Mouse (Mus musculus) liver, embryonic 13.5 days (tissue): ENCODE data around the gene Prdm12. TPM values are rescaled to one million over a fixed set of nuclear protein-coding genes. Genes with fewer than 3 reads are reported as not detected.
"Not testable (repeated sequence)": the region's sequence is repeated elsewhere in the genome, so short reads cannot be mapped to it uniquely, and the experiment has no call there.

Experiments
- ATAC-seq: fragments of 200-750 bp; cut with Nextera tagmentation; 2 replicates; pipeline ENCODE4 v1.8.0; 2017; ENCODE audit warnings: low read depth, mild to moderate bottlenecking, moderate number of reproducible peaks, moderate library complexity
- DNase-seq: peaks from one replicate; pipeline ENCODE4 v3.0.0; 2022
- H3K27ac ChIP-seq: fragments of 300-500 bp; sonication (generic); 2 replicates; pipeline ENCODE4 v1.5.1; 2015; ENCODE audit warnings: moderate library complexity, mild to moderate bottlenecking, inconsistent platforms
- H3K27me3 ChIP-seq: fragments of 300-500 bp; sonication (generic); 2 replicates; pipeline ENCODE4 v1.6.1; 2015; ENCODE audit warnings: mild to moderate bottlenecking, inconsistent platforms
- H3K36me3 ChIP-seq: fragments of 300-500 bp; sonication (generic); 2 replicates; pipeline ENCODE4 v1.6.1; 2015; ENCODE audit warnings: mild to moderate bottlenecking, inconsistent platforms
- H3K4me1 ChIP-seq: fragments of 300-500 bp; sonication (generic); replicated peaks from 2 replicates; pipeline ENCODE4 v1.6.1; 2015; ENCODE audit warnings: inconsistent platforms
- H3K4me2 ChIP-seq: fragments of 300-500 bp; sonication (generic); 2 replicates; pipeline ENCODE4 v1.6.1; 2015; ENCODE audit warnings: inconsistent platforms, mild to moderate bottlenecking, moderate library complexity
- H3K4me3 ChIP-seq: fragments of 300-500 bp; sonication (generic); replicated peaks from 2 replicates; pipeline ENCODE4 v1.5.1; 2015; ENCODE audit warnings: mild to moderate bottlenecking, inconsistent platforms
- H3K9ac ChIP-seq: fragments of 300-500 bp; sonication (generic); 2 replicates; pipeline ENCODE4 v1.6.1; 2015; ENCODE audit warnings: mild to moderate bottlenecking, inconsistent platforms
- H3K9me3 ChIP-seq: fragments of 300-500 bp; sonication (generic); replicated peaks from 2 replicates; pipeline ENCODE4 v1.6.1; 2016; ENCODE audit warnings: inconsistent platforms
- WGBS: fragments of 180-500 bp; shearing (Covaris S2); methylation state at CpG from one replicate; pipeline ENCODE4 v1.1.7; 2015; ENCODE audit not compliant: insufficient replicate concordance; 5-methylcytosine and 5-hydroxymethylcytosine counted together
- polyA plus RNA-seq: library from polyadenylated mRNA; unstranded; fragments of >200 nt; fragmentation: Nextera tagmentation; extraction: Ambion mirVana; gene quantifications from 2 replicates; pipeline ENCODE4 v1.2.1, GENCODE M21; 2015

Prdm12 gene
- polyA plus RNA-seq, 1 experiment from 2014 or later: not detected

DNA sequence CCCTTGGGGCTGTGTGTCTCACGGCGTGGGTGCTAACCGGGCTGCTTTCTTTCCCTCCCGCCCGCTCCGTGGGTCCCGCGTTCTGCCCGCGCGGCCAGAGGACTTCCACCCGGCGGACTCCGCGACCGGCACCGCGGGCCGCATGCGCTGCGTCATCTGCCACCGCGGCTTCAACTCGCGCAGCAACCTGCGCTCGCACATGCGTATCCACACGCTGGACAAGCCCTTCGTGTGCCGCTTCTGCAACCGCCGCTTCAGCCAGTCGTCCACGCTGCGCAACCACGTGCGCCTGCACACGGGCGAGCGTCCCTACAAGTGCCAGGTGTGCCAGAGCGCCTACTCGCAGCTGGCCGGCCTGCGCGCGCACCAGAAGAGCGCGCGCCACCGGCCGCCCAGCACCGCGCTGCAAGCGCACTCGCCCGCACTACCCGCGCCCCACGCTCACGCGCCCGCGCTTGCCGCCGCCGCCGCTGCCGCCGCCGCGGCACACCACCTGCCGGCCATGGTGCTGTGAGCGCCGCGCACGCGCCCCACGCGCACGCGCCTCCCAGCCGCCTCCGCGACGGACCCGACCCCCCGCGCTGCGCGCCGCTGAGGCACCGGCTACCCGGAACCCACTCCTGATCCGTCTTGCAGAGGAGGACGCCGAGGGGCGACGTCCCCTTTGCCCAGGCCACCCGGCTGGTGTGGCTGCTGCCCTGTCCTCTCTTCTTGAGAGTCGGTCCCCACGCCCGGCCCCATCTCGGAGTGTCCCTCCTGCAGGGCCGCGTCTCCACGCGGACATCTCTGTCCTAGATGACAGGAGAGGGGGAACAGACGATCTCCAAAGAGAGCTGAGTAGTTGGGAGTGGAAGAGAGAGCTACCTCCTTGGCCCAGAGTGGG is 14.4 kb downstream of the Prdm12 start:
- no peak for DNase-seq
- ATAC-seq: no peak
- 1% methylated on average over 109 of the region's 109 CpGs for WGBS

GRCm38 (mm10) chr2:31654854-31655559 is 15.2 kb downstream of the Prdm12 start:
- 6% methylated on average over 22 of the region's 22 CpGs for WGBS
- Histone ChIP-seq H3K4me2 (peak overlapping the region; percentile 71; the same call in 1 of the 2 replicates), H3K27ac (no peak overlapping the region), H3K4me1 (peaks cover 10% of the 10 kb centered on the region; the same call in 1 of the 2 replicates), H3K36me3 (no peaks in the 10 kb centered on the region), H3K4me3 (peak overlapping the region; percentile 53; the same call in 1 of the 2 replicates), H3K9ac (no peak overlapping the region), H3K9me3 (no peaks in the 10 kb centered on the region), H3K27me3 (peaks cover 97% of the 10 kb centered on the region)
- ATAC-seq: no peak
- no peak for DNase-seq

More for the DNA sequence above, 14.4 kb downstream of the Prdm12 start:
- Histone ChIP-seq H3K27ac (no peak overlapping the region), H3K4me3 (peak overlapping the region; percentile 53), H3K27me3 (peaks cover 97% of the 10 kb centered on the region), H3K36me3 (no peaks in the 10 kb centered on the region), H3K9ac (no peak overlapping the region), H3K4me2 (peak overlapping the region; percentile 71), H3K9me3 (no peaks in the 10 kb centered on the region), H3K4me1 (peaks cover 10% of the 10 kb centered on the region; the same call in 1 of the 2 replicates)

DNA sequence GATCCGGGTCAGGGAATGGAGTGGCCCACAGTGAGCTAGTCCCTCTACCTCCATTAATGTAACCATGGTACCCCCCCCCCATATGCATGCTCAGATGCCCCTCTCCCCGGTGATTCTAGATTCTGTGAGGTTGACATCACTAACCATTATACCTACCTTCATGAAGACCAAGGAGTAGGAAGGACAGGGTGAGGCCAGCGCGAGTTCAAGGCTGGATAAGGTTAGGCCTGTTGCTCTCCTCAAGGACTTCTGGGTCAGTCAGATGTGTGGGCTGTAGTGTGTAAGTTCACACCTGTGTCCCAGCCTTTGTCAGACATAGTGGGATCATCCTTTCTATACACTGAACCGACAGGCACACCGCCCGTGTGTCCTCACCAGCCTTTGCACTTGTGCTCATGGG is 16.5 kb downstream of the Prdm12 start:
- Histone ChIP-seq H3K36me3 (no peaks in the 10 kb centered on the region), H3K27ac (no peak overlapping the region), H3K4me3 (no peak overlapping the region), H3K4me1 (peaks cover 10% of the 10 kb centered on the region; the same call in 1 of the 2 replicates), H3K27me3 (peaks cover 89% of the 10 kb centered on the region), H3K4me2 (no peak overlapping the region), H3K9me3 (no peaks in the 10 kb centered on the region), H3K9ac (no peak overlapping the region)
- ATAC-seq: no peak
- WGBS: 70% methylated on average over 7 of the region's 7 CpGs
- no peak for DNase-seq

DNA sequence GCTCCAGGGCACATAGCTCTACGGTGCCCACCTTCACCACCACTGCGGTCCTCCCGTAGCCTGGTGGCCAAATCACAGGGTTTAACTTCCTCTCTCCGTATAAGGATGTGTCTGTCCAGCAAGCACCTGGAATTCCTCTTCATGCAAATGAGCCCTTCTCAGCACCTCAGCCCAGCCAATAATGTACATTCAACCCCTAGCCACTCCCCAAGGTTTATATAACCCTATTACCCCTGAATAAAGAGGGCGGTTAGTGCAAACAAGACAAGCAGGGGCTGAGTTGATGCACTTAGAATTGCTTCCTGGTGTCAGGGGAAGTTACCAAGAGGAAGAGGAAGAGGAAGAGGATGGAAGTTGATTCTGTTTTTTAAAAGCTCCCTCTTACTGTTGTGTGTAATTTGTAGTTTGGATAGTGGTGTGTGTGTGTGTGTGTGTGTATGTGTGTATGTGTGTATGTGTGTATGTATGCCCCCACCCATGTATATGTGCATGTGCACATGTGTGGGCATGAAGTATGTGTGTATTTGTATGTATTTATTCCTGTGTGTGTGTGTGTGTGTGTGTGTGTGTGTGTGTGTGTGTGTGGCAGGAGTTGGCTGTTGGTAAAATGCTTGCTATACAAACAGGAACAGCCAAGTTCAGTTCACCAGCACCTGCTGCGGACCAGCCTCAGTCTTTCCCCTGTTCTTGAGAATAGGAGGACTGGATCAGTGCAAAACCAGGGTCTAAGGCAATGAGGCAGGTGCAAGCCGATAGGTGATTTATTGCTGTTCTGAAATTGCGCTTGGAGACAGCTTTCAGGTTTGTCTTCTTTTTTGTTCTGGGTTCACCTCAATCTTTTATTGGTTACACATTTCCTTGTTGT is 23.3 kb downstream of the Prdm12 start:
- Histone ChIP-seq H3K4me2 (no peak overlapping the region), H3K9ac (no peak overlapping the region), H3K27me3 (peaks cover 51% of the 10 kb centered on the region), H3K4me3 (no peak overlapping the region), H3K36me3 (no peaks in the 10 kb centered on the region), H3K27ac (no peak overlapping the region), H3K9me3 (no peaks in the 10 kb centered on the region), H3K4me1 (no peaks in the 10 kb centered on the region)
- DNase-seq (no peak), ATAC-seq (no peak)
- 49% methylated on average over 8 of the region's 8 CpGs for WGBS

DNA sequence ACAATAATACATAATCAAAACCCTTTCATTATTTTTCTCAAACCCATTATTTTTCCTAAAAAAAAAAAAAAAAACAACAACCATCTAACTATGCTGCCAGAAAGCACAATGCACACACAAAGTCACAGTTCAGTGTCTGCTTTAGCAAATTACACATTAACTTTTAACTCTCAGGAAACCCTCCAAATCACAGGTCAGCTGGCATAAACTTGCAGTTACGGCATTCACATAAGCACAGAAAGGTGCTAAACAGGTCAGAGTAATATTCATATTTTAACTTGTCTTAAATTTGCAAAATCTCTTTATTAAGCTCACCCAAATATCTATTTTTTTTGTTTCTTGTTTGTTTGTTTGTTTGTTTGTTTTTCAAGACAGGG is 24.0 kb downstream of the Prdm12 start:
- Histone ChIP-seq H3K4me1 (no peaks in the 10 kb centered on the region), H3K27me3 (peaks cover 44% of the 10 kb centered on the region), H3K4me2 (no peak overlapping the region), H3K27ac (no peak overlapping the region), H3K9me3 (no peaks in the 10 kb centered on the region), H3K9ac (no peak overlapping the region), H3K4me3 (no peak overlapping the region), H3K36me3 (no peaks in the 10 kb centered on the region)
- 68% methylated on average over 1 of the region's 1 CpGs for WGBS
- DNase-seq (no peak), ATAC-seq (no peak)

DNA sequence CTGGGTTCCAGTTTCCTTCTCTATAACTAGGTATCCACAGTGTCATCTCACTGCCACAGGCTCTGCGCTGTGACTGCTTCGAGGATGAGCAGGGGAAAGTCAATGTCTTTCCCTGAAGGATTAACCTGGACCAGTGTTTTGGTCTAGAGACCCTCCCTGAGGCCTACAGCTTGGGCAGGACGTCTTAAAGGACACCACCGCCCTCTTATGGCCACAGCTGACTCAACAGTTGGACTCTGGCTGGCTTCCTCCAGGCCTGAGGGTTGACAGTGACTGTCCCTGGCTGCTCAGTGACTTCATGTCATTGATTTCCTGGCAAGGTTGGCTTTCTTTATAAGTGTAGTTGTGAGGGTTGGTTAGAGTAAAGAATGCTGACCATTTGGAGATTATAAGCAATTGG is 27.5 kb downstream of the Prdm12 start:
- Histone ChIP-seq H3K36me3 (peaks cover 4% of the 10 kb centered on the region), H3K4me3 (no peak overlapping the region), H3K4me1 (peaks cover 13% of the 10 kb centered on the region), H3K9ac (no peak overlapping the region), H3K9me3 (no peaks in the 10 kb centered on the region), H3K27ac (no peak overlapping the region), H3K4me2 (no peak overlapping the region), H3K27me3 (peaks cover 18% of the 10 kb centered on the region)
- no peak for DNase-seq
- WGBS: 24% methylated on average over 4 of the region's 4 CpGs
- ATAC-seq: no peak

GRCm38 (mm10) chr2:31670551-31671035 is 30.8 kb downstream of the Prdm12 start, which contains the start of gene Exosc2:
Exosc2 (plus strand) TSS chr2:31670715.
- peaks cover 28% of the 10 kb centered on the region for H3K4me1 ChIP-seq
- DNase-seq (peak; percentile 87), ATAC-seq (peak; percentile 95)
- H3K4me3 ChIP-seq: peak within 1 kb of the TSS; percentile 74
- under 1% methylated on average over 27 of the region's 27 CpGs for WGBS
- H3K4me2 ChIP-seq: peak within 1 kb of the TSS; percentile 77
- peaks cover 36% of the 10 kb centered on the region for H3K36me3 ChIP-seq
- H3K27me3 ChIP-seq: no peaks in the 10 kb centered on the region
- peak within 1 kb of the TSS; percentile 58 for H3K27ac ChIP-seq
- H3K9ac ChIP-seq: peak within 1 kb of the TSS; percentile 84
- H3K9me3 ChIP-seq: no peaks in the 10 kb centered on the region

- Histone ChIP-seq H3K27me3 (no peaks in the 10 kb centered on the region), H3K4me2 (no peak overlapping the region), H3K9me3 (no peaks in the 10 kb centered on the region), H3K27ac (no peak overlapping the region), H3K36me3 (peaks cover 81% of the 10 kb centered on the region), H3K4me1 (peaks cover 2% of the 10 kb centered on the region; the same call in 1 of the 2 replicates), H3K9ac (no peak overlapping the region), H3K4me3 (no peak overlapping the region)
- ATAC-seq (no peak), DNase-seq (no peak)
- WGBS: 75% methylated on average over 6 of the region's 6 CpGs
These were observed 38.8 kb downstream of the Prdm12 start for GRCm38 (mm10) chr2:31678641-31679040.

DNA sequence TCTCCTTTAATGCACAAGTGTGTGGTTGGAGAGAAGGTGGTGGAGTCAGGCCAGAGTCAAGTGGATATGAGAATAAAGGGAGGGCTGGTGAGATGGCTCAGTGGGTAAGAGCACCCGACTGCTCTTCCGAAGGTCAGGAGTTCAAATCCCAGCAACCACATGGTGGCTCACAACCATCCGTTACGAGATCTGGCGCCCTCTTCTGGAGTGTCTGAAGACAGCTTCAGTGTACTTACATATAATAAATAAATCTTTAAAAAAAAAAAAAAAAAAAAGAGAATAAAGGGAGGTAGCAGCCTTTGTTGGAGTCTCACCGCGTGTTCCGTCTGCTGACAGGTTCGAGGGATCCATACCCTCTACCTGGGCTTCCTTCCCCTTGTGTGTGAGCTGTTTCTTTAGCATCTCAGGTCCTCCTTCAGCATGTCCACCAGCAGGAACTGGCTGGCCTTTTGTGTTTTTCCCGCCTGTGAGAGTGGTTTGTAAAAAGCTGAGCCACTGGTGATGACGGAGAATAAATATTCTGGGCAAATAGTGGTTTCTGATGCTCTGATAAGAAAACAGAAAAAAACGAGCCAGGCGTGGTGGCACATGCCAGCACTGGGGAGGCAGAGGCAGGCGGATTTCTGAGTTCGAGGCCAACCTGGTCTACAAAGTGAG is 41.3 kb downstream of the Prdm12 start:
- not testable (repeated sequence) for H3K27me3 ChIP-seq, H3K9me3 ChIP-seq, ATAC-seq, H3K4me3 ChIP-seq, DNase-seq, H3K27ac ChIP-seq, H3K9ac ChIP-seq, H3K4me2 ChIP-seq, H3K4me1 ChIP-seq
- peaks cover 56% of the 10 kb centered on the region for H3K36me3 ChIP-seq
- 70% methylated on average over 15 of the region's 15 CpGs for WGBS

DNA sequence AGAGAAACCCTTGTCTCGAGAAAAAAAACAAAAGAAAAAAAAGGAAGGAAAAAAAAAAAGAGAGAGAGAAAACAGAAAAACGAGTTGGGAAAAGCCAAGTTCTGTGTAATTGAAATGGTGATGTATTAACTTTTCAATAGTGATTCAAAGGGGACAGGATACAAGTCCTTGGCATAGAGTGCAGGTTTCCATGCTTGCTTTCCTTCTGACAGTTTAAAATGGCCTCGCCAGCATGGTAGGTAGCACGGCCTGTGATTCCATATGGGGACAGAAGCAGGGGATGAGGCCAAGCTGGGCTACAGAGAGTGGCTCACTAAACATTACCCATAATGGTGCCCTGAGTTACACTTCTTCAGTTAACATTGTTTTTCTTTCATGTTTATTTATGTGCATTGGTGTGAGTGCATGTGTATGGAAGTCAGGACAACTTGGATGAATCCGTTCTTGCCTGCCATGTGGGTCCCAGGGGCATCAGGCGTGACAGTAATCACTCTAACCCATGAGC is 41.9 kb downstream of the Prdm12 start:
- H3K9ac ChIP-seq: no peak overlapping the region
- H3K9me3 ChIP-seq: no peaks in the 10 kb centered on the region
- ATAC-seq: no peak
- DNase-seq: no peak
- H3K27ac ChIP-seq: no peak overlapping the region
- no peak overlapping the region for H3K4me2 ChIP-seq
- no peak overlapping the region for H3K4me3 ChIP-seq
- no peaks in the 10 kb centered on the region for H3K4me1 ChIP-seq
- H3K36me3 ChIP-seq: peaks cover 50% of the 10 kb centered on the region
- H3K27me3 ChIP-seq: no peaks in the 10 kb centered on the region
- WGBS: 80% methylated on average over 6 of the region's 6 CpGs
